Mouse (Mus musculus) mouse trophoblast stem cell (cell line): ENCODE results near the gene Ubqln4.
"Not testable (repeated sequence)": the region's sequence is repeated elsewhere in the genome, so short reads cannot be mapped to it uniquely, and the experiment has no call there.

ENCODE experiments used
- in situ Hi-C, 2 experiments: fragments of 300-500 bp; cut with MseI, MboI; formaldehyde crosslinking; loops; 2 replicates in 1 of 2; 3 replicates in 1 of 2; pipeline ENCODE4 v1.15.1; 2025

Ubqln4 gene

GRCm38 (mm10) chr3:88566116-88566515 lies 12.6 kb downstream of the Ubqln4 start:
- in situ Hi-C loops: no loop called here

- in situ Hi-C loops: no loop called here
These were observed 13.0 kb downstream of the Ubqln4 start for GRCm38 (mm10) chr3:88566536-88567061.

- in situ Hi-C loops: no loop called here
These were observed 14.3 kb downstream of the Ubqln4 start for GRCm38 (mm10) chr3:88567892-88568291.

GRCm38 (mm10) chr3:88568615-88569014 lies 15.1 kb downstream of the Ubqln4 start:
- in situ Hi-C loops: no loop called here

- in situ Hi-C loops: no loop called here
These were observed 15.5 kb downstream of the Ubqln4 start for GRCm38 (mm10) chr3:88569093-88569492.

- in situ Hi-C loops: no loop called here
These were observed 16.1 kb downstream of the Ubqln4 start for GRCm38 (mm10) chr3:88569694-88570093.

GRCm38 (mm10) chr3:88570341-88570740 lies 16.8 kb downstream of the Ubqln4 start:
- in situ Hi-C loops: no loop called here

- in situ Hi-C loops: no loop called here
These were observed 18.3 kb downstream of the Ubqln4 start for GRCm38 (mm10) chr3:88571856-88572255.

- in situ Hi-C loops: no loop called here
These were observed 19.3 kb downstream of the Ubqln4 start for GRCm38 (mm10) chr3:88572835-88573234.

GRCm38 (mm10) chr3:88573810-88574209 lies 20.3 kb downstream of the Ubqln4 start:
- in situ Hi-C loops: no loop called here

- in situ Hi-C loops: no loop called here
These were observed 22.0 kb downstream of the Ubqln4 start, which contains the start of gene Ssr2 for GRCm38 (mm10) chr3:88575540-88575939. Ssr2 (plus strand) TSS chr3:88575876.

GRCm38 (mm10) chr3:88577846-88578245 lies 24.3 kb downstream of the Ubqln4 start:
- in situ Hi-C loops: not testable (repeated sequence)

- in situ Hi-C loops: no loop called here
These were observed 25.2 kb downstream of the Ubqln4 start for GRCm38 (mm10) chr3:88578498-88579424.

- in situ Hi-C loops: no loop called here
These were observed 26.0 kb downstream of the Ubqln4 start for GRCm38 (mm10) chr3:88579454-88580117.

GRCm38 (mm10) chr3:88585769-88586168 lies 32.2 kb downstream of the Ubqln4 start:
- in situ Hi-C loops: no loop called here

GRCm38 (mm10) chr3:88586640-88587039 lies 33.1 kb downstream of the Ubqln4 start:
- in situ Hi-C loops: no loop called here

- in situ Hi-C loops: no loop called here
These were observed 36.7 kb downstream of the Ubqln4 start for GRCm38 (mm10) chr3:88590246-88590645.

- in situ Hi-C loops: no loop called here
These were observed 37.5 kb downstream of the Ubqln4 start for GRCm38 (mm10) chr3:88591044-88591443.

GRCm38 (mm10) chr3:88591950-88592731 lies 38.6 kb downstream of the Ubqln4 start:
- in situ Hi-C loops: no loop called here

- in situ Hi-C loops: no loop called here
These were observed 39.5 kb downstream of the Ubqln4 start for GRCm38 (mm10) chr3:88592942-88593576.

- in situ Hi-C loops: no loop called here
These were observed 40.5 kb downstream of the Ubqln4 start for GRCm38 (mm10) chr3:88593893-88594580.
